Mouse (Mus musculus): ENCODE data around the gene Cltc.

- no peak for TF ChIP-seq CHD2 (IDR thresholded peaks at IDR 0.05; ENCODE audit: low read depth, low read length)
- TF ChIP-seq ZNF384 (IDR thresholded peaks at IDR 0.05; ENCODE audit: low read depth, low read length) = no peak
- no peak for TF ChIP-seq ZC3H11A (IDR thresholded peaks at IDR 0.05; ENCODE audit: borderline replicate concordance, low read depth, low read length)
- no peak for TF ChIP-seq HCFC1 (IDR thresholded peaks at IDR 0.05; ENCODE audit: borderline replicate concordance, insufficient read depth, low read length)
- TF ChIP-seq MAFK (IDR thresholded peaks at IDR 0.05; ENCODE audit: insufficient read depth, low read depth, low read length) = no peak
These were observed 72.0 kb downstream of the Cltc start for GRCm38 (mm10) chr11:86685366-86685765.
